Mouse (Mus musculus): ENCODE measurements at regions not wholly inside any gene's neighbourhood (a gene's known extent, or its start where the extent isn't known, plus 50 kb on each side); places are given as distances from the start of the nearest gene placed in this dataset.

DNA sequence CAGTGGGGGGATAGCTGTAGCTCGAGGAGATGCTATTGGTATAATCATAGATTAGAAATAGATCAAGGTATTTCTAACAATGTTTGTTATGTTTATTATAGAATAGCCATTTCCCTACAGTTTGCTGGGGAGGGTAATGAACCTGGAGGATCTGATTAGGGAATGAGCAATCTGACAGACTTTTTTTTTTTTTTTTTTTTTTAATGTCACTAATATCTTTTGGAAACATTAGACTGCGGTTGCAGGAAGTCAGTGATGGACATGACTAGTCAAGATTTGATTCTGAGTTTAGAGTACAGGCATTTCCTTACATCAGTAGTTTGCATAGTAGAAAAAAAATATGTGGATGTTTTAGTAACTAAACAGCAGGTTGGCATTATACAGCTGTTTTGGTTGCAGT, 111.7 kb upstream of the Map3k1 start:
- no peak overlapping the region for H3K27ac ChIP-seq (ENCODE audit: insufficient read depth, low read depth, low read length)
- TF ChIP-seq POLR2A (IDR thresholded peaks at IDR 0.05; ENCODE audit: insufficient read depth, low read depth, low read length) (no peak), CTCF (IDR thresholded peaks at IDR 0.05; ENCODE audit: insufficient read depth, low read depth, low read length) (no peak)
- no peaks in the 10 kb centered on the region for H3K4me1 ChIP-seq (ENCODE audit: control insufficient read depth, insufficient read depth, low read length)
- 83% methylated on average over 2 of the region's 2 CpGs for WGBS
- H3K4me3 ChIP-seq (ENCODE audit: insufficient read depth, low read depth, low read length), result no peak overlapping the region

- Histone ChIP-seq H3K4me1 (ENCODE audit: control insufficient read depth, insufficient read depth, low read length) (no peaks in the 10 kb centered on the region), H3K4me3 (ENCODE audit: insufficient read depth, low read depth, low read length) (no peak overlapping the region), H3K27ac (ENCODE audit: insufficient read depth, low read depth, low read length) (no peak overlapping the region)
- WGBS, result 66% methylated on average over 5 of the region's 5 CpGs
- TF ChIP-seq CTCF (IDR thresholded peaks at IDR 0.05; ENCODE audit: insufficient read depth, low read depth, low read length) (no peak), POLR2A (IDR thresholded peaks at IDR 0.05; ENCODE audit: insufficient read depth, low read depth, low read length) (no peak)
Measured at GRCm38 (mm10) chr13:111921142-111922035, 112.6 kb upstream of the Map3k1 start.

DNA sequence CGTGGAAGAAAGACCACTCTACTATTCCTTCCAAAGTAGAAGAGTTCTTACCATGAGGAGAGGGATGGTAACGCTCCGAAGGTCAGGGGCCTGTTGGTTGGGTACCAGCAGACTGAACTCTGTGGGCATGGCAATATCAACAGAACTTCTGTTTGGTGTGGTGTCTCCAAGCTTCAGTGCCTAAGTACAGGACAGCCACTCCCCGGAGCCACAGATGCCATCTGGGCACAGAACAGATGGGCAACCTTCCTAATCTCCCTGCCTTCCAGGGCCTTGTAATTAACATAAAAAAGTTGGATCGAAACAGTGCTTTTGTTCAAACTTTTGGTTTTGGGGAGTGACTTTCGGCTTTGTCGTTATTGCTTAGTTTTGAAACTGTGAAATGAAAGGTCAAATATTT, 116.6 kb upstream of the Map3k1 start:
- Histone ChIP-seq H3K27ac (ENCODE audit: insufficient read depth, low read depth, low read length) (no peak overlapping the region), H3K4me3 (ENCODE audit: insufficient read depth, low read depth, low read length) (no peak overlapping the region), H3K4me1 (ENCODE audit: control insufficient read depth, insufficient read depth, low read length) (0 out of 2 replicates have a peak, but pooled peaks cover 3% of the 10 kb centered on the region)
- no peak for TF ChIP-seq POLR2A (IDR thresholded peaks at IDR 0.05; ENCODE audit: insufficient read depth, low read depth, low read length)
- TF ChIP-seq CTCF (IDR thresholded peaks at IDR 0.05; ENCODE audit: insufficient read depth, low read depth, low read length), result no peak
- 83% methylated on average over 7 of the region's 7 CpGs for WGBS

GRCm38 (mm10) chr13:111926801-111927200, 118.0 kb upstream of the Map3k1 start:
- Histone ChIP-seq H3K4me1 (ENCODE audit: control insufficient read depth, insufficient read depth, low read length) (0 out of 2 replicates have a peak, but pooled peaks cover 3% of the 10 kb centered on the region), H3K4me3 (ENCODE audit: insufficient read depth, low read depth, low read length) (no peak overlapping the region), H3K27ac (ENCODE audit: insufficient read depth, low read depth, low read length) (no peak overlapping the region)
- 70% methylated on average over 8 of the region's 8 CpGs for WGBS
- TF ChIP-seq CTCF (IDR thresholded peaks at IDR 0.05; ENCODE audit: insufficient read depth, low read depth, low read length), result no peak
- no peak for TF ChIP-seq POLR2A (IDR thresholded peaks at IDR 0.05; ENCODE audit: insufficient read depth, low read depth, low read length)

GRCm38 (mm10) chr13:111927489-111927888, 118.7 kb upstream of the Map3k1 start:
- TF ChIP-seq POLR2A (IDR thresholded peaks at IDR 0.05; ENCODE audit: insufficient read depth, low read depth, low read length), result no peak
- TF ChIP-seq CTCF (IDR thresholded peaks at IDR 0.05; ENCODE audit: insufficient read depth, low read depth, low read length), result no peak
- Histone ChIP-seq H3K27ac (ENCODE audit: insufficient read depth, low read depth, low read length) (no peak overlapping the region), H3K4me3 (ENCODE audit: insufficient read depth, low read depth, low read length) (no peak overlapping the region), H3K4me1 (ENCODE audit: control insufficient read depth, insufficient read depth, low read length) (0 out of 2 replicates have a peak, but pooled peaks cover 3% of the 10 kb centered on the region)
- 74% methylated on average over 3 of the region's 3 CpGs for WGBS

DNA sequence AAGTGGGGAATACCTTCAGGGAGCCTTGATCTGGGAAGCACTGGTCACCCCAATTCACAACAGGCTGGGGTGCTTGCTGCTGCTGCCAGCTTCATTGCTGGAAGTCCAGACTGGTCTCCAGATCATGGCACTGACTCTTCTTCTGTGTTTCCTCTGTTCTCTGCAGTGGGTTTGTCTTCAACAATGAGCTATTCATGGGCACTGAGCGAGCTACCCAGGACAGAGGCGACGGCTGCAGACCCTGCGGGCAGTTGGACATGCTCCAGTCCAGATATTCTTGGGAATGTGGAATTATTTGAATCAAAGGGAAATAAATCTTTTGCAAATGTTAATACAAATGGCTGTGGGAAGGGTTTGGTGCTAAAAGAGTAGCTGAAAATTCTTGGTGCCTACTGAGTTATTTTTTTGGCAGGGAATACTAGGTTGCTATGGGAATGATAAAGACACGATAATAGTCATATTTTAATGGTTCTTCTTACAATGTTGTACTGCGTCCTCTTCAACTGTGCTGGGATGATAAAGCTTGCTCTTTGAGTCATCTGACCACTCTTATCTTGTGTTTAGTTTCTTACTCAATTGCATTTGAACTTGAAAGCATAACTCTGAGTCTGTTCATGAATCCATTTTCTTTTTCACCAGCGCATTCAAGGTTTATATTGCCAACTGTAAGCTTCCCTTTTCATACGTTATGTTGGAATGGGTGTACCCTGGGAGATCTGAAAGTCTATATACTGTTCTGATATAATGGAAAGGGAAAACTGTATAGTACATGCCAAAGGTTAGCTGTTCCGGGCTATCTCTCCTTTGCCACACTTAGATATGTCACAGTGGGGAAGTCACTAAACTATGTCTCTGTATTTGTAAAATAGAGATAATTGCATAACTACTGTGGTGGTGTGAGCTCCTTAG, 120.1 kb upstream of the Map3k1 start:
- peak overlapping the region; percentile 62; the same call in 1 of the 2 replicates for H3K27ac ChIP-seq (ENCODE audit: insufficient read depth, low read depth, low read length)
- 0 out of 2 replicates have a peak, but pooled peaks cover 3% of the 10 kb centered on the region for H3K4me1 ChIP-seq (ENCODE audit: control insufficient read depth, insufficient read depth, low read length)
- H3K4me3 ChIP-seq (ENCODE audit: insufficient read depth, low read depth, low read length), result no peak overlapping the region
- WGBS, result 70% methylated on average over 9 of the region's 9 CpGs
- TF ChIP-seq POLR2A (IDR thresholded peaks at IDR 0.05; ENCODE audit: insufficient read depth, low read depth, low read length), result no peak
- no peak for TF ChIP-seq CTCF (IDR thresholded peaks at IDR 0.05; ENCODE audit: insufficient read depth, low read depth, low read length)

GRCm38 (mm10) chr13:111929908-111930307, 121.1 kb upstream of the Map3k1 start:
- Histone ChIP-seq H3K4me3 (ENCODE audit: insufficient read depth, low read depth, low read length) (no peak overlapping the region), H3K4me1 (ENCODE audit: control insufficient read depth, insufficient read depth, low read length) (0 out of 2 replicates have a peak, but pooled peaks cover 3% of the 10 kb centered on the region), H3K27ac (ENCODE audit: insufficient read depth, low read depth, low read length) (no peak overlapping the region)
- TF ChIP-seq CTCF (IDR thresholded peaks at IDR 0.05; ENCODE audit: insufficient read depth, low read depth, low read length), result no peak
- TF ChIP-seq POLR2A (IDR thresholded peaks at IDR 0.05; ENCODE audit: insufficient read depth, low read depth, low read length), result no peak
- 84% methylated on average over 1 of the region's 1 CpGs for WGBS

DNA sequence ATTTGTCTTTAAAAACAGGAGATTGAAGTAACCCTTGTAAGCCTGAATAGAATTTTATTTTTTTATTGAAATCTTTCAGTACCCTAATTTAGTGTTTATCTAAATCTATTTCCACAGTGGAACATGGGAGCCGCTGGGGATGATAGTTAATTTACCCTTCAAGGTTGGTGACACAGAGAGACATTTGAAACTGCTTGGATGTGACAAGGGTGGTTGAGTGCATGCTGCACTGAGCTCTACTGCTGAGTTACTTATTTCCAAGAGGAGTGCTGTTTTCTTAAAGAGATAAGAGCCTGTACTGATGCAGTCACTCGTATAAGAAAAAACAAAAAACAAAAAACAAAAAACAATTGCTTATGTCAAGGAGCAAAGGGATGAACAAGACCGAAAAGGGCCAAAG, 123.7 kb upstream of the Map3k1 start:
- 71% methylated on average over 3 of the region's 3 CpGs for whole genome bisulfite sequencing
- no peak overlapping the region for H3K27ac ChIP-seq (ENCODE audit: insufficient read depth, low read depth, low read length)
- no peak overlapping the region for H3K4me3 ChIP-seq (ENCODE audit: insufficient read depth, low read depth, low read length)
- no peak for TF ChIP-seq POLR2A (IDR thresholded peaks at IDR 0.05; ENCODE audit: insufficient read depth, low read depth, low read length)
- TF ChIP-seq CTCF (IDR thresholded peaks at IDR 0.05; ENCODE audit: insufficient read depth, low read depth, low read length), result no peak
- peaks cover 16% of the 10 kb centered on the region for H3K4me1 ChIP-seq (ENCODE audit: control insufficient read depth, insufficient read depth, low read length)

Data from olfactory bulb, adult 2 months (tissue).